Mouse (Mus musculus): Measurements from ENCODE around the gene Pmm2. TPM values are rescaled to one million over a fixed set of nuclear protein-coding genes. Genes with fewer than 3 reads are reported as not detected.
A peak's percentile ranks its signal among the peaks of the same experiment; 100 is the strongest.

The Pmm2 gene
- polyA plus RNA-seq, 1 experiment from 2014 or later = 43.7 TPM

DNA sequence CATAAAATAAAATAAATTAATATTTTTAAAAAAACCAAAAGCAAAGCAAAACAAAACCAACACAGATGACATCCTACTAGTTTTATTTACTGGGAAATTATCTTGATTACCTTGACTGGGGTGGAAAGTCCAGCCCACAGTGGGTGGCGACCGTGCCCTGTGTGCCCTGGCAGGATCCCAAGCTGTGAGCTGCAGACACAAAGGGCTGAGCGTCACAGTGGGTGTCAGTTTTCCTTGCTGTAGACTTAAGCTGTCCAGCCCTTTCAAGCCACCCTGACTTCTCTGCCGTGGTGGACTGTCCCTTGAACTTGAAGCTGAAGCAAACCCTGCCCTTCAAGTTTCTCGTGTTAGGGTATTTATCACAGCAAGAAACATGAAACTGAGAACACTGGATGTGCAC lies 40.6 kb downstream of the Pmm2 start:
- Histone ChIP-seq H3K4me2 (ENCODE audit: low read depth, severe bottlenecking) (no peak overlapping the region), H3K36me3 (ENCODE audit: control insufficient read depth, insufficient read depth, low read length) (no peaks in the 10 kb centered on the region), H3K4me1 (ENCODE audit: control insufficient read depth, insufficient read depth, low read length) (no peaks in the 10 kb centered on the region), H3K27me3 (ENCODE audit: control insufficient read depth, insufficient read depth, low read length) (0 out of 2 replicates have a peak, but pooled peaks cover 2% of the 10 kb centered on the region), H3K27ac (replicated peaks; ENCODE audit: low read depth, low read length) (no peak overlapping the region), H3K4me3 (ENCODE audit: low read depth, low read length) (no peak overlapping the region), H3K9me3 (ENCODE audit: control insufficient read depth, low read length) (no peaks in the 10 kb centered on the region), H3K9ac (ENCODE audit: low read length) (no peak overlapping the region)
- DNase-seq (ENCODE audit: low spot score) (no peak), ATAC-seq (ENCODE audit: insufficient number of reproducible peaks, low FRiP score, low TSS enrichment, low read depth) (no peak)
- 64% methylated on average over 5 of the region's 5 CpGs for WGBS

DNA sequence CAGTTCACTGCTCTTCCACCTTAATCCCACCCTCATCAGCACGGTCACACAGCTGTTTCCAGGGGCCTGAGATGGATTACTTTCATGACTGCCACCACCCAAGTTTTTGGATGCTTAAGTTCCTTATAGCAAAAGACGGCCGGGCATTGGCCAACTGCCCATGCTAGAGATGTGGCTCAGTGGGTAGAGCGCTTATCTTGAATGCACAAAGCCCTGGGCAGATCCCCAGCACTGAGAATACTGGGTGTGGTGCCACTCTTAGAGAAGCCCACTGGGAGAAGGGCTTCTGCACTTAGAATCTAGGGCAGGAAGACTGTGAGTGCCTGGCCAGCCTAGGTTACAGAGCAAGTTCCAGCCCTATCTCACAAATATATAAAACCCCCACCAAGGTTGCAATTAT lies 41.2 kb downstream of the Pmm2 start:
- Histone ChIP-seq H3K27ac (replicated peaks; ENCODE audit: low read depth, low read length) (no peak overlapping the region), H3K27me3 (ENCODE audit: control insufficient read depth, insufficient read depth, low read length) (no peaks in the 10 kb centered on the region), H3K9me3 (ENCODE audit: control insufficient read depth, low read length) (no peaks in the 10 kb centered on the region), H3K4me1 (ENCODE audit: control insufficient read depth, insufficient read depth, low read length) (no peaks in the 10 kb centered on the region), H3K36me3 (ENCODE audit: control insufficient read depth, insufficient read depth, low read length) (0 out of 2 replicates have a peak, but pooled peaks cover 2% of the 10 kb centered on the region), H3K4me2 (ENCODE audit: low read depth, severe bottlenecking) (no peak overlapping the region), H3K9ac (ENCODE audit: low read length) (no peak overlapping the region), H3K4me3 (ENCODE audit: low read depth, low read length) (no peak overlapping the region)
- ATAC-seq (ENCODE audit: insufficient number of reproducible peaks, low FRiP score, low TSS enrichment, low read depth) (no peak), DNase-seq (ENCODE audit: low spot score) (no peak)
- 84% methylated on average over 4 of the region's 4 CpGs for WGBS

DNA sequence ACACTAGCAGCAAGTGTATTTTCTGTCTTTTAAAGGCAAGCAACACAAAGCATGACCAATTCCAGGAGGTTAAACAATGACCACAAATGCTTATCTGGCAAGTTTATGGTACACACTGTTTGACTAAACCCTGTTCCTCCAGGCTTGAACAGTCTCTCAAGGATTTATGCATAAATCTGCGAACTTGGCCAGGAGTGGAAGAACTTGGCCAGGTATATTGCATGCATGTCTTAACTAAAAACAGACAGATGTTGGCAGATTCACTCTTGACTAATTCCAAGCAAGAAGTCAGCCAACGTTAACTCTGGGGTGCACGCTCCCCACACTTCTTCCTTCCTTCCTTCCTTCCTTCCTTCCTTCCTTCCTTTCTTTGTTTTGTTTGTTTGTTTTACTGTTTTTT lies 42.3 kb downstream of the Pmm2 start:
- no peak for ATAC-seq (ENCODE audit: insufficient number of reproducible peaks, low FRiP score, low TSS enrichment, low read depth)
- 83% methylated on average over 3 of the region's 3 CpGs for WGBS
- Histone ChIP-seq H3K27me3 (ENCODE audit: control insufficient read depth, insufficient read depth, low read length) (no peaks in the 10 kb centered on the region), H3K4me3 (ENCODE audit: low read depth, low read length) (no peak overlapping the region), H3K27ac (replicated peaks; ENCODE audit: low read depth, low read length) (no peak overlapping the region), H3K9me3 (ENCODE audit: control insufficient read depth, low read length) (no peaks in the 10 kb centered on the region), H3K9ac (ENCODE audit: low read length) (no peak overlapping the region), H3K36me3 (ENCODE audit: control insufficient read depth, insufficient read depth, low read length) (0 out of 2 replicates have a peak, but pooled peaks cover 2% of the 10 kb centered on the region), H3K4me1 (ENCODE audit: control insufficient read depth, insufficient read depth, low read length) (no peaks in the 10 kb centered on the region), H3K4me2 (ENCODE audit: low read depth, severe bottlenecking) (no peak overlapping the region)
- no peak for DNase-seq (ENCODE audit: low spot score)

DNA sequence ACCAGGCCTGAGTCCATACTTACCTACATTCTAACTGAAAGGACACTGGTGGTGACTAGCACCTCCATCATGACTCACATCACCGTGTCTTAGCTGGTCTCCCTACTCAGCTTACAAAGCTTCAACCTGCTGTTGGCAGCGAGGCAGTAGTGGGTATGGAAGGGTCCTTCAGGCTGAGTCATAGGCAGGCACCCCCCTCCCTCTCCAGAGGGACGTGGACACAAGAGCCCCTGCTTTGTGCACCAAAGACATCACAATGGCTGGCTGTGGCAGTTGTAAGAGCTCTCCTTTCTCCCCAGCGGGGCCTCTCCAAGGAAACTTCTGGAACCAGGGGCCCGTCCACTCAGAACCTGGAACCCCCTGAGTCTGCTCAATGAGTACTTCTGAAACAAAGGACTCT lies 43.0 kb downstream of the Pmm2 start, which contains the start of gene Gm5767:
TSS of gene Gm5767 (plus strand) at position 301 of the 400 bp plus-strand sequence.
- no peak within 1 kb of the TSS for H3K4me2 ChIP-seq (ENCODE audit: low read depth, severe bottlenecking)
- 0 out of 2 replicates have a peak, but pooled peaks cover 2% of the 10 kb centered on the region for H3K36me3 ChIP-seq (ENCODE audit: control insufficient read depth, insufficient read depth, low read length)
- ATAC-seq (ENCODE audit: insufficient number of reproducible peaks, low FRiP score, low TSS enrichment, low read depth) = no peak
- no peak for DNase-seq (ENCODE audit: low spot score)
- WGBS = 89% methylated on average over 5 of the region's 5 CpGs
- no peaks in the 10 kb centered on the region for H3K27me3 ChIP-seq (ENCODE audit: control insufficient read depth, insufficient read depth, low read length)
- no peak within 1 kb of the TSS for H3K9ac ChIP-seq (ENCODE audit: low read length)
- H3K4me3 ChIP-seq (ENCODE audit: low read depth, low read length) = no peak within 1 kb of the TSS
- no peaks in the 10 kb centered on the region; the same call in 1 of the 2 replicates for H3K4me1 ChIP-seq (ENCODE audit: control insufficient read depth, insufficient read depth, low read length)
- H3K9me3 ChIP-seq (ENCODE audit: control insufficient read depth, low read length) = no peaks in the 10 kb centered on the region
- no peak within 1 kb of the TSS for H3K27ac ChIP-seq (replicated peaks; ENCODE audit: low read depth, low read length)

DNA sequence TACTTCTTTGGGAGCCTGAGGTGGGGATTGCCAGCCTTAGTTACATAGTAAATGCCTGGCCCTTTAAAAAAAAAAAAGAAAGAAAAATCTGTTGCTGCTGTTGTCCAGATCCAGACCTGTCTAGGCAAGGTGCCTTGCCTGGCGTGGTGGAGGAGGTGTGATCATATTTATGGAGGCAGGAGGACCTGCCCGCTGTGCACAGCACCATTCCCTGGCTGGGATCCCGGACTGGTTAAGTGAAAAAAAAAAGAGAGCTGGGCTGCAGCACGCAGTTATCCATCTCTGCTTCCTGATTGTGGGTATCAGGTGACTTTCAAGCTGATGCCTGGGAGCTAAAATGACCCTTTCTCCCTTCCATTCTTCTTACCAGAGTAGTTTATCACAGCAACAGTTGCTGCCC lies 47.6 kb downstream of the Pmm2 start:
- 68% methylated on average over 4 of the region's 4 CpGs for WGBS
- H3K4me1 ChIP-seq (ENCODE audit: control insufficient read depth, insufficient read depth, low read length) = no peaks in the 10 kb centered on the region; the same call in 1 of the 2 replicates
- DNase-seq (ENCODE audit: low spot score) = no peak
- H3K4me2 ChIP-seq (ENCODE audit: low read depth, severe bottlenecking) = no peak overlapping the region
- H3K4me3 ChIP-seq (ENCODE audit: low read depth, low read length) = no peak overlapping the region
- H3K27me3 ChIP-seq (ENCODE audit: control insufficient read depth, insufficient read depth, low read length) = no peaks in the 10 kb centered on the region
- 0 out of 2 replicates have a peak, but pooled peaks have one; percentile 29 for ATAC-seq (ENCODE audit: insufficient number of reproducible peaks, low FRiP score, low TSS enrichment, low read depth)
- H3K9ac ChIP-seq (ENCODE audit: low read length) = no peak overlapping the region
- H3K36me3 ChIP-seq (ENCODE audit: control insufficient read depth, insufficient read depth, low read length) = peaks cover 11% of the 10 kb centered on the region; the same call in 1 of the 2 replicates
- no peaks in the 10 kb centered on the region for H3K9me3 ChIP-seq (ENCODE audit: control insufficient read depth, low read length)
- H3K27ac ChIP-seq (replicated peaks; ENCODE audit: low read depth, low read length) = no peak overlapping the region

DNA sequence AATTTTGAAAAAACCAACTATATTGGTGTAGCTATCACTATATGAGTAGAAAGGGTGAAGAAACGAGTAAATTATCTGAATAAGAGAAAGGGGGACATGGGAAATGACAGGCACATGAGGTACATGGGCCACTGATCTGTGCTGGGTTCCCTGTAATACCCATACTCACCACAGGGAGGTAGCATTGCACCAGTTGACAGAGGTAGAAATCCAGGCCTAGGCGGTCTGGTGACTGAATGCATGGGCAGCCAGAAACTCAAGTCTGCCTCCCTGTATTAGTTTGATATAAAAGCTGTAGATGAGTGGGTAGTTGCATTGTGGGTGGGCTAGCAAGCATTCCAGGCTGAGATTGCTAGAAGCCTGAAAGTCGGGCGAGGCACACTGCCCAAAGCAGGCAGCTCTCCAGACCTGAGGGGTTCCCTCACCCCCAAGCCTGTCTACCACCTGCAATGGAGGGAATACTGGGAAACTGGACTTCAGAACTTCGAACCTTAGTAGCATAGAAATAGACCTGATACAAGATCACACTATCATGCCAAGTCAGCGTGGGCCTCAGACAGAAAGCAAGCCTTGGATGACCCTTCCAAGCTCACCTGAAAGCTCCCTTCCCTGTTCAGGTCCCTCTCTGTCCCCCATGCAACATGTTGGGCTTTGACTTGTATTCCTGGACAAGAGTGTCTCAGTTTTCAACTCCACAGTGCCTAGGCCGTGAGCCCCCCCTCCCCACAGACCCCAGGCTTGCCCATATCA lies 48.8 kb downstream of the Pmm2 start:
- no peaks in the 10 kb centered on the region; the same call in 1 of the 2 replicates for H3K4me1 ChIP-seq (ENCODE audit: control insufficient read depth, insufficient read depth, low read length)
- no peaks in the 10 kb centered on the region for H3K27me3 ChIP-seq (ENCODE audit: control insufficient read depth, insufficient read depth, low read length)
- H3K9ac ChIP-seq (ENCODE audit: low read length) = no peak overlapping the region
- WGBS = 60% methylated on average over 7 of the region's 7 CpGs
- H3K4me2 ChIP-seq (ENCODE audit: low read depth, severe bottlenecking) = no peak overlapping the region
- H3K9me3 ChIP-seq (ENCODE audit: control insufficient read depth, low read length) = no peaks in the 10 kb centered on the region
- no peak overlapping the region for H3K4me3 ChIP-seq (ENCODE audit: low read depth, low read length)
- DNase-seq (ENCODE audit: low spot score) (peak; percentile 79), ATAC-seq (ENCODE audit: insufficient number of reproducible peaks, low FRiP score, low TSS enrichment, low read depth) (no peak)
- H3K36me3 ChIP-seq (ENCODE audit: control insufficient read depth, insufficient read depth, low read length) = peaks cover 21% of the 10 kb centered on the region
- no peak overlapping the region for H3K27ac ChIP-seq (replicated peaks; ENCODE audit: low read depth, low read length)

DNA sequence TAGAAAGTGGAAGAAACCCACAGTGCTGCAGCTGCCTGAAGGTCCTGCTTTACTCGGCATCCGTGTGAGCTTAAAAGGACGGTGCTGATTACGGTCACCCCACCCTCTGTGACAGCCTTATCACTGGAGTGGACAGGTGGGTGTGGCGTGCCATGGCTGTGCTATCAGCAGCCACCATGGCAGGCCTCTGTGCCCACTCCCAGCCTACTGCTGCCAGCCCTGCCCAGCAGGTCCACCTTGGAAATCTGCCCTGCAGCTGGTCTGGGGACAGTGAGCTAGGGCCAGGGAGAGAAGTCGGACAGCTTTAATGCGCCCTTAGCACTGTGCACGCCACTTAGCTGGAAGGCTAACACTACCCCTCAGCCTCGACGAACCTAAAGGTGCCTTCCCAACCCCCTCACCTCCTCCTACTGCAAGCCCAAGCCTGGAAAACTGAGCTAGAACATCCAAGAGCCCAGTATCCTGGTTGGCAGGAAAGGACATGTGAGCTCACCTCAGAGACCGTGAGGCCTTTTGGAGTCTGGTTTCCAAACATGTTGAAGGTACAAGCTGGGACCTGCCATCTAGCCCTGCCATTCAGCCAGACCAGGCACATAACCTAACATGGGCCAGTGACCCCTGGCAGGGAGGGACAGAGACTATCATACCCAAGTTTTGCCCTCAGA lies 49.5 kb downstream of the Pmm2 start:
- no peak overlapping the region for H3K4me3 ChIP-seq (ENCODE audit: low read depth, low read length)
- H3K36me3 ChIP-seq (ENCODE audit: control insufficient read depth, insufficient read depth, low read length) = peaks cover 26% of the 10 kb centered on the region
- ATAC-seq (ENCODE audit: insufficient number of reproducible peaks, low FRiP score, low TSS enrichment, low read depth) (no peak), DNase-seq (ENCODE audit: low spot score) (no peak)
- H3K9me3 ChIP-seq (ENCODE audit: control insufficient read depth, low read length) = no peaks in the 10 kb centered on the region
- 85% methylated on average over 11 of the region's 11 CpGs for WGBS
- H3K4me1 ChIP-seq (ENCODE audit: control insufficient read depth, insufficient read depth, low read length) = no peaks in the 10 kb centered on the region; the same call in 1 of the 2 replicates
- H3K27ac ChIP-seq (replicated peaks; ENCODE audit: low read depth, low read length) = no peak overlapping the region
- no peak overlapping the region for H3K4me2 ChIP-seq (ENCODE audit: low read depth, severe bottlenecking)
- no peak overlapping the region for H3K9ac ChIP-seq (ENCODE audit: low read length)
- H3K27me3 ChIP-seq (ENCODE audit: control insufficient read depth, insufficient read depth, low read length) = no peaks in the 10 kb centered on the region

DNA sequence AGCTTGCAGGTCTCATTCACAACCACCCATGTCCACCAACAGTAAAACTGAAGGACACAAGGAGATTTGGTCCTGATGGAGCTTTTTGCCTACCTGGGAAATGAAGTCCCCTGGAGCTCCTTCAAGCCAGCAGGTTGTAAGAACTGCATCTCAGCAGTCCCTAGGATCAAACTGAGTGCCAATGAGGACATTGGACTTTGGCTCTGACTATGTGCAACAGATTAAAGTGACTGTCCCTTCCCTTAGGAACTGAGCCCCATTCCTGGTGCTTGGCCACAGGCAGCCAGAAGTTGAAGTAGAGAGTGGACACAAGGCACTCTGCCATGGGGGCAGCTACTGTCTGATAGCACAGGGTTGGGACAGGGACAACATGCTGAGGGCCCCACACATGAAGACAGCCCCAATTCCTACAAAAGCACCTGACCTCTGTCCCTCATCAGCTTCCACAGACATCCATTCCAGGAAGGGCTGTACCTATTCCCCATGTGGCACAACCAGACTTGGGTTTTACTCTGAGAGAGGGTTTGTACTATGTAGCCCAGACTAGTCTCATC lies 50.2 kb downstream of the Pmm2 start:
- Histone ChIP-seq H3K4me3 (ENCODE audit: low read depth, low read length) (no peak overlapping the region), H3K27ac (replicated peaks; ENCODE audit: low read depth, low read length) (no peak overlapping the region), H3K36me3 (ENCODE audit: control insufficient read depth, insufficient read depth, low read length) (peaks cover 31% of the 10 kb centered on the region), H3K4me1 (ENCODE audit: control insufficient read depth, insufficient read depth, low read length) (no peaks in the 10 kb centered on the region; the same call in 1 of the 2 replicates), H3K9me3 (ENCODE audit: control insufficient read depth, low read length) (no peaks in the 10 kb centered on the region), H3K9ac (ENCODE audit: low read length) (no peak overlapping the region), H3K27me3 (ENCODE audit: control insufficient read depth, insufficient read depth, low read length) (no peaks in the 10 kb centered on the region), H3K4me2 (ENCODE audit: low read depth, severe bottlenecking) (no peak overlapping the region)
- DNase-seq (ENCODE audit: low spot score) (no peak), ATAC-seq (ENCODE audit: insufficient number of reproducible peaks, low FRiP score, low TSS enrichment, low read depth) (no peak)
